Mouse (Mus musculus) left cerebral cortex, adult 18-20 months (tissue): ENCODE measurements at regions not wholly inside any gene's neighbourhood (a gene's known extent, or its start where the extent isn't known, plus 50 kb on each side); places are given as distances from the start of the nearest gene placed in this dataset.
A peak's percentile ranks its signal among the peaks of the same experiment; 100 is the strongest.

Experiments used
- DNase-seq, 2 experiments: peaks; one replicate each; pipeline ENCODE4 v3.0.0; 2021 to 2022; ENCODE audit warnings: low spot score in 2 of 2, mixed read lengths in 1 of 2

GRCm38 (mm10) chr2:49376281-49376680 lies 75.0 kb upstream of the Epc2 start:
- no peak for DNase-seq

GRCm38 (mm10) chr2:49379222-49379805 lies 72.0 kb upstream of the Epc2 start:
- peak; percentile 45 to 52 for DNase-seq

- DNase-seq: no peak
These were observed 70.3 kb upstream of the Epc2 start for GRCm38 (mm10) chr2:49380965-49381364.

- DNase-seq: no peak
These were observed 64.5 kb upstream of the Epc2 start for GRCm38 (mm10) chr2:49386747-49387146.

GRCm38 (mm10) chr2:49391322-49392262 lies 59.7 kb upstream of the Epc2 start:
- DNase-seq: no peak
